Mouse (Mus musculus): ENCODE results near the gene Ror2. TPM values are rescaled to one million over a fixed set of nuclear protein-coding genes. Genes with fewer than 3 reads are reported as not detected.

Ror2 gene
- polyA plus RNA-seq, 1 experiment, result 0.67 TPM

DNA sequence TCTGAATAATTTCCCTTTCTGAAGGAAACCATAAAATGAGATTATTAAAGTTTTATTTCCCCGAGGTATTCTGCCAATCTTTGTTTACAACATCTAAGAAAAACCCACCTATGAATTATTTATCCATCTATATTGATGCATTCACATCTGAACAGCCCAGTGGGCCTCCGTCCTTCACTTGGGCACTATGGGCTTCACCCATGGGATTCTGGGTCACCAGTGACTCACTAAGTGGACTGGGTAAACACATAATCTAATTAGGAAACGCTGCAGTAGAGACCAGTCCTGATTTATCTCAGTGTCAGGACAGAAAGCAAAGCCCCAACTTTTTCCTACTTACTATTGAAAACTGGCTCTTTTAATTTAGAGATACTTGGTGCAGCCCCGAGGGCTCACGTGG lies 210.9 kb downstream of the Ror2 start:
- TF ChIP-seq POLR2A (IDR thresholded peaks at IDR 0.05; ENCODE audit: extremely low read depth, insufficient read depth, low read length) (no peak), CTCF (IDR thresholded peaks at IDR 0.05; ENCODE audit: extremely low read depth, insufficient read depth, low read length) (no peak)
- Histone ChIP-seq H3K4me1 (ENCODE audit: control insufficient read depth, insufficient read depth, low read length) (peaks cover 2% of the 10 kb centered on the region; the same call in 1 of the 2 replicates), H3K27ac (ENCODE audit: insufficient read depth, low read length) (no peak overlapping the region), H3K4me3 (ENCODE audit: insufficient read depth, low read length) (no peak overlapping the region)

DNA sequence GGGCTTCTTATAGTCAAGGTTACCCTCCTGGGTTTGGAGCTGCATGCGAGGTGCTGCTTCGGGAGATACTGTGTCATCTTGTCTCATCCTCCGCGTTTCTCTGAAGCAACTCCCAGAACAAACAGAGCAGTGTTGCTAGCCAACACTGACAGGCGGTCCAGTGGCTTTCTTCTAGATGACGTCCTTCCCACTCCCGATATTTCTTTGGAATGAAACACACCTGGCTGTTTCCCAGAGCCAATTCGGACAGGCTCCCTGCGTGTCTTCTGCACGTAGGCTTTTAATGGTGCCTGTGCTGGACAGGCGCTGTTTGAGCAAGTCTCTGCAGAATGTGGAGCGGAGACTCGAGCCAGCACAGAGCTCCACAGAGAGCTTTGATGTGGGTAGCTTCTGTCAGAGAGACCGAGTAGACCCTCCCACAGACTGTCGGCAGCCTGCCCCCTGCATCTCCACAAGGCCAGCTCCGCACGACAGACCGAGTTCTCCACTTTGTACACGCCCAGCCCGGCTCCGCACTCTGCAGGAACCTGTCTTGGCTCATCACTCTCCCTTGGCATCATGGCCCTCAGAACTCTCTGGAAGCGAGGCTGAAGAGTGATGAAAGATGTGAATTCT lies 216.7 kb downstream of the Ror2 start:
- H3K27ac ChIP-seq (ENCODE audit: insufficient read depth, low read length), result no peak overlapping the region
- H3K4me1 ChIP-seq (ENCODE audit: control insufficient read depth, insufficient read depth, low read length), result no peaks in the 10 kb centered on the region
- H3K4me3 ChIP-seq (ENCODE audit: insufficient read depth, low read length), result no peak overlapping the region
- TF ChIP-seq CTCF (IDR thresholded peaks at IDR 0.05; ENCODE audit: extremely low read depth, insufficient read depth, low read length) (no peak), POLR2A (IDR thresholded peaks at IDR 0.05; ENCODE audit: extremely low read depth, insufficient read depth, low read length) (no peak)

DNA sequence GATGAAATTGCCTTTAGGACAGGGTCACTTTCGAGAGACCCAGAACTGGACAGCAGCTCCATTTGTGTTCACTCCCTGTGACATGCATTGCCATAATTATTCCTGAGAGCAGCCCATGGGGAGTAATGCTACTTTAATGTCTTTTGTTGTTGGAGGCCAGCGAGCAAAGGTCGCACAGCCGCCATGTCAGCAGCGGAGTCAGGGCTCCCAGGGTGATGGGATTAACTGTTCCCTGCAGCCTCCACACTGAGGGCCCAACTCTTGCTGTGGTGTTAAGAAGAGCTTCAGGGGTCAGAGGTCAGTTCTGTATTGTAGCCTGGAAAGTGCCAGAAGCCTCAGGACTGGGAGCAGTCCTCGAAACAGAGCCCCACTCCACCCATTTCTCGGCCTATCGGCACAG lies 217.5 kb downstream of the Ror2 start:
- no peaks in the 10 kb centered on the region for H3K4me1 ChIP-seq (ENCODE audit: control insufficient read depth, insufficient read depth, low read length)
- TF ChIP-seq CTCF (IDR thresholded peaks at IDR 0.05; ENCODE audit: extremely low read depth, insufficient read depth, low read length), result no peak
- TF ChIP-seq POLR2A (IDR thresholded peaks at IDR 0.05; ENCODE audit: extremely low read depth, insufficient read depth, low read length), result no peak
- H3K27ac ChIP-seq (ENCODE audit: insufficient read depth, low read length), result no peak overlapping the region
- no peak overlapping the region for H3K4me3 ChIP-seq (ENCODE audit: insufficient read depth, low read length)

DNA sequence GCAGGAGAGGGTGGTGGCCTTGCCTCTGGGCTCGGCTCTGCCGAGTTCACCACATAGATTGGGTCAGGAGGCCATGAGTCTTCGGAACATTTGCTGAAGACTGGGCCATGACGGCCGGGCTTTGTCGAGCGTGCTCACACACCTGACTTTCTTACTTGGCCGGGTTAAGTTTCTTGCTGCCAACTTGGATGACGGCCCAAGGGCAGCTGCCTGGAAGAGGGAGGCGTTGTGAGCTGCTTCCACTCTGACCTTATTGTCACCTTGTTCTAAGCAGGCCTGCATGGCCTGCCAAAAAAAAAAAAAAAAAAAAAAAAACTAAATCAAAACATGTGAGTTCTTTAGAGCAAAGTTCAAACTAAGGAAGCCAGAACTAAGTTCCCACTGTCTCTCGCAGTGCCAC lies 218.0 kb downstream of the Ror2 start:
- no peak overlapping the region for H3K27ac ChIP-seq (ENCODE audit: insufficient read depth, low read length)
- H3K4me3 ChIP-seq (ENCODE audit: insufficient read depth, low read length), result no peak overlapping the region
- TF ChIP-seq POLR2A (IDR thresholded peaks at IDR 0.05; ENCODE audit: extremely low read depth, insufficient read depth, low read length) (no peak), CTCF (IDR thresholded peaks at IDR 0.05; ENCODE audit: extremely low read depth, insufficient read depth, low read length) (no peak)
- H3K4me1 ChIP-seq (ENCODE audit: control insufficient read depth, insufficient read depth, low read length), result no peaks in the 10 kb centered on the region

- Histone ChIP-seq H3K4me1 (ENCODE audit: control insufficient read depth, insufficient read depth, low read length) (no peaks in the 10 kb centered on the region), H3K4me3 (ENCODE audit: insufficient read depth, low read length) (no peak overlapping the region), H3K27ac (ENCODE audit: insufficient read depth, low read length) (no peak overlapping the region)
- TF ChIP-seq CTCF (IDR thresholded peaks at IDR 0.05; ENCODE audit: extremely low read depth, insufficient read depth, low read length) (no peak), POLR2A (IDR thresholded peaks at IDR 0.05; ENCODE audit: extremely low read depth, insufficient read depth, low read length) (no peak)
Observed at GRCm38 (mm10) chr13:53065122-53065521, 220.8 kb downstream of the Ror2 start.

DNA sequence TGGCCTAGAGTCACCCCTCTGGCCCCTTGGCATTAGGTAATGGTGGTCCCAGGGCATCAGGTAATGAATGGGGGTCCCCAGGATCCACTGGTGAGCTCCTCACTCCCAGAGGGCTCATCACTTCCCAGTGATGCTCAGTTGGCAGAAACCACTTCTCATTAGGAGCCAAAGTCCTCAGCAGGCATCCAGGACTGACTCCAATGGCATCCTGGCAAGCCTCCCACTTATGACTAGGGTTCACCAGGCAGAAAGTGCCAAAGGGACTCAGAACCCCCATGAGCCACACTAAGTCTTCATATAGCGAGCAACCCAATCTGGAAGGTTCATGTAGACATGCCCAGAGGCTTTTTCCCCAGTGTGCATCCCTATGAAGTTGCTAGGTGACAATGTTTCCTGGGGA lies 221.2 kb downstream of the Ror2 start:
- no peak overlapping the region for H3K27ac ChIP-seq (ENCODE audit: insufficient read depth, low read length)
- no peak overlapping the region for H3K4me3 ChIP-seq (ENCODE audit: insufficient read depth, low read length)
- no peaks in the 10 kb centered on the region for H3K4me1 ChIP-seq (ENCODE audit: control insufficient read depth, insufficient read depth, low read length)
- TF ChIP-seq CTCF (IDR thresholded peaks at IDR 0.05; ENCODE audit: extremely low read depth, insufficient read depth, low read length) (no peak), POLR2A (IDR thresholded peaks at IDR 0.05; ENCODE audit: extremely low read depth, insufficient read depth, low read length) (no peak)

Other genes with a start within 250 kb of the Ror2 start
- gene Sptlc1, start 91.3 kb upstream of the Ror2 start, polyA plus RNA-seq (2012; rRNA removed), result 25.1 and 25.9 TPM in 2 replicates
- 0.38 and 0.47 TPM in 2 replicates for gene Msx2, start 186.9 kb upstream of the Ror2 start, polyA plus RNA-seq (2012; rRNA removed)

Data from cortical plate, adult 2 months (tissue).